Mouse (Mus musculus) megakaryocyte-erythroid progenitor cell, adult 5-6 weeks (primary cell): ENCODE results near the gene Rasa2. TPM values are rescaled to one million over a fixed set of nuclear protein-coding genes. Genes with fewer than 3 reads are reported as not detected.

Experiments used
- ATAC-seq: replicated peaks from 2 replicates; pipeline ENCODE4 v1.8.0; 2016; ENCODE audit warnings: mild to moderate bottlenecking, inconsistent platforms; ENCODE audit not compliant: severe bottlenecking, poor library complexity, low FRiP score, low TSS enrichment
- total RNA-seq, 2 experiments: library from RNA; stranded (forward) in 1 of 2; stranded (reverse) in 1 of 2; fragments of 200-1000, 215-1000 nt in 1 of 2; fragments of >200 nt in 1 of 2; fragmentation: Nextera tagmentation in 1 of 2; gene quantifications; 2 replicates each; pipeline ENCODE4 v1.2.3; 2014 to 2017

The Rasa2 gene
- total RNA-seq, 2 experiments from 2014 or later, result 8.7 to 9.7 TPM

DNA sequence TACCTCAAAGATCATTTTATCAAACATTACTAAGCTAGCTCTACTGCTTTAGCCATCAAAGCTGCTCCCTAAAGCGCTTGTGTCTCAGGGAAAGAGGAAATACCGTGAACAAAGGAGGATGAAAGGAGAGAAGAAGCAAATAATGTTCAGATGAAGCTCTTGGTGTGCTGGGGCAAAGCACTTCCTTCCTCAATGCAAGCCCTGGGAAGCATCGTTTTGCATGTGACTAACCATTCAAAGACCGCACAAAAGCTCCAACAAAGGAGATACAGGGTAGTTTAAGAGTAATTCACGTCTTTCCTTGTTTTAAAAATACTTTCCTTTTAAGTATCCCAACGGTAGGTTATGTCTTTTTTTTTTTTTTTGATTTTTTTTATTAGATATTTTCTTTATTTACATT is 28.0 kb downstream of the Rasa2 start:
- ATAC-seq, result no peak

DNA sequence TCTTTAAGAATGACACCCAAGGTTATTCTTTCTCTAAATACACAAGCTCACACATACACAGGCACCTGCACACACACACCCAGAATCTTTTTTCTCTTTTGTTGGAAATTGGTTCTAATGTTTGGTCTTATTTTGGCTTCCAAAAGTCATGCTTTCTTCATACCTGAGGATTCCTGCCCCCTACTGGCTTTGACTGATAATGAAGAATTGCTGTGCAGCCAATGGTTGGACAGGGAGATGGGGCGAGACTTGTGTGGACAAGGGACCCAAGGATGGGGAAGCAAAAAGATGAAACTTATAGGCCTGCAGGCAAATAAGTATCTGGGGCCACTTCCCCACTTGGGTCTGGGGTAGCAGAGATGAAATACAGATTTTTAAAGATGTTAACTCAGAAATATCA is 33.5 kb downstream of the Rasa2 start:
- ATAC-seq, result no peak

DNA sequence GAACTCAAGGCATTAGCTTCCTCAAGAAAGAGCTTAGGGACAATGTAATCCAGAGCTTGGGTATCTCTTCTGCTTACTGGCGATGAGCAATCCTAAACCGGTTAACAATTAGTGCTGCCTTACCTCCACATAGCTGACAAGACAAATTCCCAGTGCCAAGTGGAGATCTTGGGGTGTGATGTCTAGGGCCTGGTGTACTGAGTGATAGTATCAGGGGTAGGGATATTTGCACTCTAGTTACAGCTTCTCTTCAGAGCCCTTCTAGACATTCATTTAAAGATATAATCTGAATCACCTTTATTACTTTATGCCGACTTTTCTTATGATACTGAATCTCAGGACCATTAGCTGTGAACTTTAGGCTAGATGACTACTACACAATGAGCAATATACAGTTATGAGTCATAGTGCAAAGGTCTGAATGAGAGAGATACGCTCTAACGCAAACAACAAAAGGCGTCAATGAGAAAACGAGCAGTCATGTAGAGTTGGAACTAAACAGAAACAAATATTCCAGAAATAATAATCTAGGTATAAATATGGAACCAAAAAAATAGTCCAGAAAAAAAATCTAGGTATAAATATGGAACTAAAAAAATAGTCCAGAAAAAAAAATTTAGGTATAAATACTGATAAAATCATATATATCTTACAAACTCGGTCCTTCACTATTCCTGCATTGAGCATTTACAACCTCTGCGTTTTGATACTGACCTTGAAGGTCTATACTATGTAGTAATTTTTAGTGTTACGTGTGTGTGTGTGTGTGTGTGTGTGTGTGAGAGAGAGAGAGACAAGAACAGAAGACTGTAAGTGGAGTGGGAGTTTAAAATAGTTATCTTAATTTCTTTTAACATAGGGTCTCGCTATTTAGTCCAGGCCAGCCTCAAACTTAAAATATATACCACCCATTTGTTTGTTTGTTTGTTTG is 38.5 kb downstream of the Rasa2 start:
- ATAC-seq, result no peak

- ATAC-seq, result no peak
Observed at GRCm38 (mm10) chr9:96589346-96589745, 42.1 kb downstream of the Rasa2 start.

GRCm38 (mm10) chr9:96583496-96583895 is 47.9 kb downstream of the Rasa2 start:
- no peak for ATAC-seq

- ATAC-seq, result peak; percentile 59
Observed at GRCm38 (mm10) chr9:96583076-96583475, 48.3 kb downstream of the Rasa2 start.

- no peak for ATAC-seq
Observed at GRCm38 (mm10) chr9:96578190-96578589, 53.2 kb downstream of the Rasa2 start.

- no peak for ATAC-seq
Observed at GRCm38 (mm10) chr9:96577674-96578073, 53.7 kb downstream of the Rasa2 start.

GRCm38 (mm10) chr9:96573252-96573651 is 58.2 kb downstream of the Rasa2 start:
- 0 out of 2 replicates have a peak, but pooled peaks have one; percentile 57 for ATAC-seq

DNA sequence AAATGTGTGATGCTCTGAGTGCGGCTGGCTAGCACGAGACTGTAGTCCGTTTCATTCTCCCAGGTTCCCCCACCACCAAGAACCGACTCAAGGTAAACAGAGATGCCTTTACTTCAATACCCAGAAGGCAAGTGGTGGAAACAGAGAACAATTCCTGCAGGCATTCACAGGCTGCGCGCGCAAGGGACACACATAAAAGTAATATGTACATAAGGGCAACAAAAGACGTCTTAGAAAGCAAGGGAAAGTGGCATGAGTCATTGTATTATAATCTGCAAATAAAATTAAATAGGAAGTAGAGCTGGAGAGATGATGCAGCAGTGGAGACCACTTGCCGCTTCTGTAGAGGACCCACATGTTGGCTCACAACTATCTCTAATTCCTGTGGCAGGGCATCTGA is 58.7 kb downstream of the Rasa2 start:
- ATAC-seq, result no peak

GRCm38 (mm10) chr9:96566470-96566996 is 64.9 kb downstream of the Rasa2 start:
- peak; percentile 95 for ATAC-seq

DNA sequence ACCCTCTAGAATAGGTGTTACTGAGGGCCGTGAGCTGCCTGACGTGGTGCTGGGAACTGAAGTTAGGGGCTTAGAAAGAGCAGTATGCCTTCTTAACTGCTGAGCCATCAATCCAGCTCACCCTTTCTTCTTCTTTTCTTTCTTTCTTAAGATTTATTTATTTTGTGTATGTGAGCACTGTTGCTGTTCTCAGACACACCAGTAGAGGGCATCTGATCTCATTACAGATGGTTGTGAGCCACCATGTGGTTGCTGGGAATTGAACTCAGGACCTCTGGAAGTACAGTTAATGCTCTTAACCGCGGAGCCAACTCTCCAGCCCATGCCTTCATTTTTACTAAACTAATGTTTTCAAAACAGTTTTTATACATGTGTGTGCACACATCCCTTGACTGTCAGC is 67.9 kb downstream of the Rasa2 start:
- no peak for ATAC-seq

DNA sequence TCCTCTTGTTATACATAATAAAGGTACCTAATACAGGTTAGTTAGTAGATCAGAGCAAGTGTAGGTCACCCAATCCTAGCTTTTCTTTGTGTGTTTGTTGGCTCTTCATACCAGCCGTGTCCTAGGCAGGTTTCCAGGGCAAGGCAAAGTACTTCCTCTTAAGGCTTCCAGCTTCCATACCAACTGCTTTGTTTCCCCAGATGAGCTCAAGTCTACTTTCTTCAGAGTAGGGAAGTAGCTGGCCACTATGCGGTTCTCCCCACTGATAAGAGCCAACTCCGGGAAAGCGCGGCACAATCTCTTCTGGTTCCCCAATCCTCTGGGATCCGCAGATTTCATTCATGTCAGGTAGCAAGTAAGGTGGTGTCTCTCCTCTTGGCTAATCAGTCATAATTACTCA is 72.3 kb downstream of the Rasa2 start:
- no peak for ATAC-seq

DNA sequence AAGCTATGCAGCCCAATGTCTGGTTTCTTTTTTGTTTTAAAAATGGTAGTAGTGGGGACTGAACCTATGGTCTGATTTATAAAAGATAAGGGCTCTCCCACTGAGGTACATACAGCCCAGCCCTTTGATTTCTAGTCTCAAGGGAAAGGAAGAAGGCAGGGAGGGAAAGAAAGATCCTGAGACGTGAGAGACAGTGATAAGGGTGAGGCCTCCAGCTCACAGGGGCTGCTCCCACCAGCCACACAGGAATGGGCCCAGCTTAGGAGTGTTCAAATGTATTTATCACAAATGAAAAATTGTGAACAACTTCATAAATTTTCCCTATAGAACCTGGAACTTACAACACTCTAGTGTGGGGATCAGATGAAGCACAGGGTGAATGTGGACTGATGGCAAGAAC is 72.8 kb downstream of the Rasa2 start:
- ATAC-seq, result no peak

- ATAC-seq, result no peak
Observed at GRCm38 (mm10) chr9:96554095-96554494, 77.3 kb downstream of the Rasa2 start.

- ATAC-seq, result no peak
Observed at GRCm38 (mm10) chr9:96545410-96545809, 86.0 kb downstream of the Rasa2 start.

DNA sequence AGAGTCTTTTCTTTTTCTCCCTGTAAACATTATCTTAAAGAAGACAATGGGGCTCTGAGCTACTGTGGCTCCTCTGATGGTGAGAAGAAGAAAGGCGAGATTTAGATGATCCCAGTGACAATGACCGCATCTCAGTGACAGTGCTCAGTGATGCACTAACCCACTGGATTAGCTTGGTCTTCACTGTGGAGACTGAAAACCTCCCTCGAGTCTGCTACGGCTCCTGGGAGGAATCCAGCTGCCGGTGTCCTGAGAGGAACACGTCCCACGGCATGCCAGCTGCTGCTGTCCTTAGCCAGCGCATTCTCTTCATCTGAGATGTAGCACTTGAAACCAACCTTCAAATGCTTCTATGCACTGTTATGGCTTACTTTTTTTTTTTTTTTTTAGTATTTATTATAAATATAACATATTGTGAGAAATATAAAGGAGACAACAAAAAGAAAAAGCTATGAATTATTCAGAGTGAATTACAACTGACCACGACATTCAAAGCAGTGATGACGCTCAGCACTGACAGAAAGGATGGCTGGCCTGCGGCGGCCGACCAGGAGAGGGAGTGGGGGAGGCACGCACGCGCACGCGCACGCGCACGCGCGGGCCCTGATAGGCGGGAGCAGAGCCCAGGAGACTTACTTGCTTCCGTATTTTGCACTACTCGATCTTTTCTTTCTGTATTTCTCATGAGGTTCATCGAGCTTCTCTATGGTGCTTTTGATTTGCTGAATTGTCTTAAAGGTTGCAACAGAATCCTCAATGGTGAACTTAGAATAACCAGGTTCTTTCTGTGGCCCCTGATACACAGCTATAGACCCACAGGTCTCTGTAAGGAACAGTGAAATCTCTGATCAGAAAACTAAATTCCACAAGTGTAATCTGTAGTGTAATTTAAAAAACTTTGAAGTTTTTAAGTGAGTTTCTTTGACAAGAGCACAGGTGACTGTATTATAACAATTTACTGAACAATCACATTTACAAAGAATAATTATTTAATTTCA is 87.5 kb downstream of the Rasa2 start:
- ATAC-seq, result peak; percentile 98

DNA sequence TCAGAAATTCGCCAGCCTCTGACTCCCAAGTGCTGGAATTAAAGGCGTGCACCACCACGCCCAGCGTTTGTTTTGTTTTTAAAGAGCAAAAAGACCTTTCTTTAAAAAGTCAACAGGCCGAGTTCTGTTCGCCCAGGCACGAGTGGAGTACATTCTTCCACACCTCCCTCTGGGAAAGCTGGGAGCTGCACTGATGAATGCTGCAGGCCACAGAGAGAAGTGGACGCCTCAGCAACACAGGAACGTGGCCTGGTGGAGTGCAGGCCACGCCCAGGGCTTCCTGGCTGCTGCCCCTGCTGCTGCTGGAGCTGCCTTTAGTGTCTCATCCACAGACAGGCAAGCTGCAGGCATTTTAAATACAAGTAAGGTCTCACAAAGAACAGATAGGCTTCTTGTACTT is 92.5 kb downstream of the Rasa2 start:
- no peak for ATAC-seq

GRCm38 (mm10) chr9:96537615-96537919 is 93.8 kb downstream of the Rasa2 start:
- no peak for ATAC-seq
